Mouse (Mus musculus) heart, postnatal 10 days (tissue): ENCODE data around the gene Fxr1. TPM values are rescaled to one million over a fixed set of nuclear protein-coding genes. Genes with fewer than 3 reads are reported as not detected.
"Not testable (repeated sequence)": the region's sequence is repeated elsewhere in the genome, so short reads cannot be mapped to it uniquely, and the experiment has no call there.

Source experiments
- DNase-seq, 2 experiments: peaks; one replicate each; pipeline ENCODE4 v3.0.0; 2021
- intact Hi-C: fragments of 180-260 bp; cut with DNase I; formaldehyde crosslinking; loops from one replicate; pipeline ENCODE4 v1.15.1; 2025
- total RNA-seq, 2 experiments: library from RNA; stranded (reverse); gene quantifications; 2 replicates each; pipeline ENCODE4 v1.2.3; 2021

The Fxr1 gene
- total RNA-seq, 2 experiments from 2014 or later = 156 to 159 TPM

GRCm38 (mm10) chr3:34035706-34036105 is 16.0 kb downstream of the Fxr1 start:
- intact Hi-C loops = loop anchor here (5.0 kb wide), 2 partner anchors 42 to 53 kb away; no protein-coding TSS in a partner anchor

GRCm38 (mm10) chr3:34041990-34042389 is 22.2 kb downstream of the Fxr1 start:
- intact Hi-C loops = no loop called here
- DNase-seq = no peak

More at GRCm38 (mm10) chr3:34035706-34036105, 16.0 kb downstream of the Fxr1 start:
- DNase-seq = no peak

- no peak for DNase-seq
- intact Hi-C loops = loop anchor here (2.0 kb wide), 1 partner anchor 14 kb away; no protein-coding TSS in a partner anchor
These were observed 42.6 kb downstream of the Fxr1 start for GRCm38 (mm10) chr3:34062352-34062751.

GRCm38 (mm10) chr3:34068943-34069342 is 49.2 kb downstream of the Fxr1 start:
- DNase-seq, intact Hi-C loops: not testable (repeated sequence)

- intact Hi-C loops = no loop called here
- DNase-seq = no peak
These were observed 53.0 kb downstream of the Fxr1 start for GRCm38 (mm10) chr3:34072726-34073125.

- DNase-seq = no peak
- intact Hi-C loops = loop anchor here (5.0 kb wide), 1 partner anchor 39 kb away; no protein-coding TSS in a partner anchor
These were observed 56.5 kb downstream of the Fxr1 start for GRCm38 (mm10) chr3:34076058-34076759.

GRCm38 (mm10) chr3:34080900-34081662 is 61.3 kb downstream of the Fxr1 start, which contains the start of gene Dnajc19:
TSS of gene Dnajc19 (minus strand) at chr3:34081321.
- peak; percentile 96 for DNase-seq
- intact Hi-C loops = loop anchor here (5.0 kb wide), 1 partner anchor 124 kb away; no protein-coding TSS in a partner anchor

GRCm38 (mm10) chr3:34081929-34082328 is 62.2 kb downstream of the Fxr1 start:
- intact Hi-C loops = loop anchor here (5.0 kb wide), 1 partner anchor 125 kb away; no protein-coding TSS in a partner anchor
- DNase-seq = peak in 1 of 2 experiments; percentile 18

- DNase-seq = no peak
- intact Hi-C loops = loop anchor here (5.0 kb wide), 1 partner anchor 126 kb away; no protein-coding TSS in a partner anchor
These were observed 63.9 kb downstream of the Fxr1 start for GRCm38 (mm10) chr3:34083655-34084054.

GRCm38 (mm10) chr3:34102891-34103290 is 83.1 kb downstream of the Fxr1 start:
- intact Hi-C loops = no loop called here
- no peak for DNase-seq

- DNase-seq = no peak
- intact Hi-C loops = no loop called here
These were observed 84.3 kb downstream of the Fxr1 start for GRCm38 (mm10) chr3:34103902-34104672.

- DNase-seq = no peak
- intact Hi-C loops = no loop called here
These were observed 86.7 kb downstream of the Fxr1 start for GRCm38 (mm10) chr3:34106421-34106820.

GRCm38 (mm10) chr3:34107631-34108030 is 87.9 kb downstream of the Fxr1 start:
- intact Hi-C loops = no loop called here
- DNase-seq = no peak

- no peak for DNase-seq
- intact Hi-C loops = no loop called here
These were observed 92.4 kb downstream of the Fxr1 start for GRCm38 (mm10) chr3:34111941-34112685.

- DNase-seq = no peak
- intact Hi-C loops = no loop called here
These were observed 96.1 kb downstream of the Fxr1 start for GRCm38 (mm10) chr3:34115806-34116205.

- intact Hi-C loops = no loop called here
- DNase-seq = no peak
These were observed 100.1 kb downstream of the Fxr1 start for GRCm38 (mm10) chr3:34119869-34120268.
